Mouse (Mus musculus) stomach, embryonic 14.5 days (tissue): ENCODE results near the gene Mettl3. TPM values are rescaled to one million over a fixed set of nuclear protein-coding genes. Genes with fewer than 3 reads are reported as not detected.
A peak's percentile ranks its signal among the peaks of the same experiment; 100 is the strongest.
"Not testable (repeated sequence)": the region's sequence is repeated elsewhere in the genome, so short reads cannot be mapped to it uniquely, and the experiment has no call there.

Source experiments
- ATAC-seq: fragments of 200-750 bp; cut with Nextera tagmentation; 2 replicates; pipeline ENCODE4 v1.8.0; 2017; ENCODE audit warnings: low read depth, moderate TSS enrichment; ENCODE audit not compliant: insufficient number of reproducible peaks, insufficient read depth, low FRiP score
- H3K27ac ChIP-seq: fragments of 300-500 bp; sonication (generic); 2 replicates; pipeline ENCODE4 v1.5.1; 2014; ENCODE audit warnings: mild to moderate bottlenecking, low read length, moderate library complexity, mixed read lengths
- H3K27me3 ChIP-seq: fragments of 300-500 bp; sonication (generic); 2 replicates; pipeline ENCODE4 v1.6.1; 2014; ENCODE audit warnings: low read length, control low read depth, mixed read lengths; ENCODE audit not compliant: control insufficient read depth, insufficient read depth
- H3K36me3 ChIP-seq: fragments of 300-500 bp; sonication (generic); 2 replicates; pipeline ENCODE4 v1.6.1; 2014; ENCODE audit warnings: mild to moderate bottlenecking, control low read depth, low read length, moderate library complexity, mixed read lengths; ENCODE audit not compliant: control insufficient read depth, insufficient read depth
- H3K4me1 ChIP-seq: fragments of 300-500 bp; sonication (generic); 2 replicates; pipeline ENCODE4 v1.6.1; 2014; ENCODE audit warnings: low read length, control low read depth, mixed read lengths; ENCODE audit not compliant: control insufficient read depth, insufficient read depth
- H3K4me2 ChIP-seq: fragments of 300-500 bp; sonication (generic); replicated peaks from 2 replicates; pipeline ENCODE4 v1.6.1; 2014; ENCODE audit warnings: low read depth, low read length, control low read depth
- H3K4me3 ChIP-seq: fragments of 300-500 bp; sonication (generic); 2 replicates; pipeline ENCODE4 v1.5.1; 2014; ENCODE audit warnings: low read depth, low read length, control low read depth
- H3K9ac ChIP-seq: fragments of 300-500 bp; sonication (generic); replicated peaks from 2 replicates; pipeline ENCODE4 v1.6.1; 2014; ENCODE audit warnings: low read depth, mild to moderate bottlenecking, control low read depth, low read length, moderate library complexity, mixed read lengths
- H3K9me3 ChIP-seq: fragments of 300-500 bp; sonication (generic); 2 replicates; pipeline ENCODE4 v1.6.1; 2016; ENCODE audit warnings: low read depth, low read length, control low read depth; ENCODE audit not compliant: control insufficient read depth
- WGBS: fragments of 180-500 bp; shearing (Covaris S2); extraction: QIAGEN DNeasy Blood & Tissue Kit; methylation state at CpG from one replicate; pipeline ENCODE4 v1.1.7; 2014; 5-methylcytosine and 5-hydroxymethylcytosine counted together
- polyA plus RNA-seq: library from polyadenylated mRNA; unstranded; fragments of >200 nt; fragmentation: Nextera tagmentation; extraction: Ambion mirVana; gene quantifications from 2 replicates; pipeline ENCODE4 v1.2.1, GENCODE M21; 2014

Gene Mettl3
- polyA plus RNA-seq, 1 experiment from 2014 or later = 45.3 TPM

DNA sequence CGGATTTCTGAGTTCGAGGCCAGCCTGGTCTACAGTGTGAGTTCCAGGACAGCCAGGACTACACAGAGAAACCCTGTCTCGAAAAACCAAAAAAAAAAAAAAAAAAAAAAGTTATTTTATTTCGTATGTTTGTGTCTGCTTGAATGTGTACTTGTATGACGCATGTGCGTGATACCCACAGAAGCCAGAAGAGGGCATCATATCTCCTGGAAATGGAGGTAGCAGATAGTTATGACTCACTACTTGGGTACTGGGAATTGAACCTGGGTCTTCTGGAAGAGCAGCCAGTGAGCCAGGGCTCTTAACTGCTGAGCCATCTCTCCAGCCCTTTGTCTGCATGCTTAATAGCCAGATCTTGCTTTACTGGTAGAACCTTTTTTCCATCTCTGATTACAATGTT, 5.4 kb upstream of the Mettl3 start:
- H3K9ac ChIP-seq, H3K4me1 ChIP-seq, H3K27me3 ChIP-seq, H3K27ac ChIP-seq, ATAC-seq, H3K4me3 ChIP-seq, H3K9me3 ChIP-seq, H3K4me2 ChIP-seq: not testable (repeated sequence)
- H3K36me3 ChIP-seq = peaks cover 25% of the 10 kb centered on the region
- 98% methylated on average over 5 of the region's 6 CpGs for whole genome bisulfite sequencing

DNA sequence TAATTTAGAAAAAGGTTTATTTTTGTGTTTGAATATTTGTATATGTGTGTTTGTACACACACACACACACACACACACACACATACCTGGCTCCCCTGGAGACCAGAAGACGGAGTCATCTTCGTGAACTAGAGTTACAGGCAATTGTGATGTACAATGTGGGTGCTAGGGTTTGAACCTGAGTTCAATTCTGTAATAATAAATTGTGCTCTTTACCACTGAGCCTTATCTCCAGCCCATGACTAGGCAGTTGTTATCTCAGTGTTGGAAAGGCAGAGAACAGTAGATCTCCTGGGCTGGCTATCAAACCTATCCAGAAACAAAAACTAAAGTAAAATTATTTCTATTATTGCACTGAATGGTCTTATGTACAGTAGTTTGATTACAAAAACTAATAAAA, 1.2 kb upstream of the Mettl3 start:
- Histone ChIP-seq H3K9ac (no peak overlapping the region), H3K36me3 (no peaks in the 10 kb centered on the region), H3K9me3 (no peaks in the 10 kb centered on the region), H3K4me3 (no peak overlapping the region), H3K4me1 (0 out of 2 replicates have a peak, but pooled peaks cover 3% of the 10 kb centered on the region), H3K27me3 (no peaks in the 10 kb centered on the region), H3K27ac (no peak overlapping the region), H3K4me2 (no peak overlapping the region)
- no peak for ATAC-seq
- WGBS = 92% methylated on average over 2 of the region's 2 CpGs

DNA sequence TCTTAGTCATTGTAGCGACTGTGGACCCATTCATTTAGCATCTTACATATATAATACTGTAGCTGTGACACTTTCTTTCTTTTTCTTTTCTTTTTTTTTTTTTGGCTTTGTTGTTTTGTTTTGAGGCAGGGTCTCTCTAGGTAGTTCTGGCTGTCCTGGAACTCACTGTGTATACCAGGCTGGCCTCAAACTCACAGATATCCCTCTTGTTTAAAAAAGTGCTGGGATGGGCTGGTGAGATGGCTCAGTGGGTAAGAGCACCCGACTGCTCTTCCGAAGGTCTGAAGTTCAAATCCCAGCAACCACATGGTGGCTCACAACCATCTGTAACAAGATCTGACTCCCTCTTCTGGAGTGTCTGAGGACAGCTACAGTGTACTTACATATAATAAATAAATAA, 1.4 kb downstream of the Mettl3 start:
- not testable (repeated sequence) for H3K27ac ChIP-seq, H3K9me3 ChIP-seq, H3K4me1 ChIP-seq, ATAC-seq, H3K4me3 ChIP-seq, H3K9ac ChIP-seq, H3K27me3 ChIP-seq
- WGBS = 94% methylated on average over 3 of the region's 3 CpGs
- H3K36me3 ChIP-seq = peaks cover 13% of the 10 kb centered on the region
- H3K4me2 ChIP-seq = peak overlapping the region; percentile 70; the same call in 1 of the 2 replicates

DNA sequence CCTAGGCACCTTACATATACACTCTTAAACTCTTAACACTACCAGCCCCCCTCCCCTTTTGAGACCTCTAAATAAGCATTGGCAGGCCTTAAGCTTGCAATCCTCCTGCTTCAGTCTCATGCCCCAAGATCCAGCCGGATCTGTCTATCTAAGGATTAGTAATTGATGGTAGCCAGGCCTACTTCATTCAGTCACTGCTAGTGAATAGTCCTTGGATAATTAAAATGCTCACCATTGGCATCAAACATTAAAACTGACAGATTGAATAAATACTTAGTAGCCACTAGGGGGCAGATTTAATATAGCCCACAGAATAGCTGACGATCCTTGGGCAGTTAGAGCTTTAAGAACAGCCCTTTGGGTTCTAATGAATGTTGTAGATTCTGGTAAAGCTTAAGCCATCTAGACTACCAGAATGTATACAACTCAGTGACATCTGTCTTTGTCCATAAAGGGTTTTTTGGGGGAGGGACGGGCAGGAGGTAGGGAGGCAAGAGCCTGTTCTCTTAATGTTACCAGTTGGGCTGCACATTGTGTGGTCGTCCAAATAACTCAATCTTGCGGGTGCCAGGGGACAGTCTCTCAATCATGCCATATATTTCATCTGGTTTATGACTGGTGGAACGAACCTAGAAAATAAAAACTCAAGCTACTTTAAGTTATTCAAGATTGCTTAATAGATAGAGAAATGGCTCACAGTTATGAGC, 9.2 kb downstream of the Mettl3 start:
- H3K27me3 ChIP-seq = no peaks in the 10 kb centered on the region
- no peaks in the 10 kb centered on the region for H3K4me1 ChIP-seq
- H3K4me2 ChIP-seq = no peak overlapping the region
- H3K36me3 ChIP-seq = peaks cover 67% of the 10 kb centered on the region
- no peak overlapping the region for H3K4me3 ChIP-seq
- H3K9me3 ChIP-seq = no peaks in the 10 kb centered on the region
- 72% methylated on average over 6 of the region's 6 CpGs for whole genome bisulfite sequencing
- ATAC-seq = peak; percentile 37; the same call in 1 of the 2 replicates
- no peak overlapping the region for H3K27ac ChIP-seq
- H3K9ac ChIP-seq = no peak overlapping the region

DNA sequence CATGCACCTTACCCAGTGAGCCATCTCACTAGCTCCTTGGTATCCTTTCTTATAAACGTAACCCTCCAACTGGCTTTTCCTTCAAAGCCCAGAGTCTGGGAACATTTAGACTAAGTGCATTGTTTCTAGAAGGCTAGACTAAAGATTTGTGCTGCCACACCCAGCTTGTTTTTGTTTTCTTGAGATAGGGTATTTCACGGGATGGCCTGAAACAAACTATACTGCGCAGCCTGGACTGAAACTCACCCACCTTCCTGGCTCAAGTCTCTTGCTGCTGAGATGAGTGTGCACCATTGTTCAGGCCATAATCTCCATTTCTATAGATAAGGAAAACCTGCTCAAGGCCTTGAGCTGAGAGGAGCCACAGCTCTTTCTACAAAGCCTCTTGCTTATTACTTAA, 20.7 kb downstream of the Mettl3 start:
- 0 out of 2 replicates have a peak, but pooled peaks cover 6% of the 10 kb centered on the region for H3K4me1 ChIP-seq
- 94% methylated on average over 3 of the region's 3 CpGs for WGBS
- no peak overlapping the region for H3K4me3 ChIP-seq
- H3K9me3 ChIP-seq = no peaks in the 10 kb centered on the region
- H3K4me2 ChIP-seq = no peak overlapping the region
- peaks cover 27% of the 10 kb centered on the region for H3K36me3 ChIP-seq
- H3K27me3 ChIP-seq = no peaks in the 10 kb centered on the region
- H3K27ac ChIP-seq = no peak overlapping the region
- ATAC-seq = no peak
- H3K9ac ChIP-seq = no peak overlapping the region

DNA sequence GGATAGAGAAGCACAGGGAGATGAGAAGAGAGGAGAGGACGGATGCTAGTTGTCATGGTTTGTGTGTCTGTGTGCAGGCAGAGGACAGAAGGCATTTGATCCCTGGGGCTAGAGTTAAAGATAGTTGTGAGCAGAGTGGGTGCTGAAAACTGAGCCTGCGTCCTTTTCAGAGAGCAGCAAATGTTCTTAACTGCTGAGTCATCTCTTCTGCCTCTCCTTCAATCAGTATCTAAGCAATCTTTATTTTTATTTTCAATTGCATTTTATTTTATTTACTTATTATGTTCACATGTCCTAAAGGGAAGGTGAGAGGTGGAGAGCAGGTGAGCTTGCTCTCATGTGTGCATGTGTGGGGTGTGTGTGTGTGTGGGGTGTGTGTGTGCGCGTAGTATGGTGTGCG, 21.3 kb downstream of the Mettl3 start:
- no peaks in the 10 kb centered on the region for H3K9me3 ChIP-seq
- 92% methylated on average over 5 of the region's 5 CpGs for WGBS
- no peak overlapping the region for H3K27ac ChIP-seq
- H3K9ac ChIP-seq = no peak overlapping the region
- no peak for ATAC-seq
- no peak overlapping the region for H3K4me2 ChIP-seq
- H3K4me3 ChIP-seq = no peak overlapping the region
- peaks cover 24% of the 10 kb centered on the region for H3K36me3 ChIP-seq
- H3K4me1 ChIP-seq = 0 out of 2 replicates have a peak, but pooled peaks cover 6% of the 10 kb centered on the region
- H3K27me3 ChIP-seq = no peaks in the 10 kb centered on the region

DNA sequence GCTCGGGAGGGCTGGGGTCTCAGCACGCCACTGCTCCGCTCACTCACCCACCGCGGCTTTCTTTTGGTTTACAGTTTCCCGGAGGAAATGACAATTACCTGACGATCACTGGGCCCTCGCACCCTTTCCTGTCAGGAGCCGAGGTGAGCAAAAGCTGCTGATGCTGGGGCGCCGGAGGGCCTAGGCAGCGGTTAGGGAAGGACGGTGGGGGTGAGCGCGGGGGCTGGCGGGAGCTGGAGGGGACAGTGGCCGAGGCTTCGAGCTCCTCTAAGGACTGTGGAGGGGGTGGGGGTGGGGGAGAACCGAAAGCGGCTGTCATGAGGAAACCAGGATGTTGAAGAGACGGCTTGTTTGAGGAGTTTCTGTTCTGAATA, 25.2 kb downstream of the Mettl3 start:
- Histone ChIP-seq H3K36me3 (peaks cover 7% of the 10 kb centered on the region; the same call in 1 of the 2 replicates), H3K4me1 (0 out of 2 replicates have a peak, but pooled peaks cover 6% of the 10 kb centered on the region), H3K27ac (peak overlapping the region; percentile 48), H3K9me3 (no peaks in the 10 kb centered on the region), H3K27me3 (no peaks in the 10 kb centered on the region), H3K4me2 (peak overlapping the region; percentile 49), H3K9ac (peak overlapping the region; percentile 77), H3K4me3 (peak overlapping the region; percentile 75)
- WGBS = 2% methylated on average over 21 of the region's 21 CpGs
- ATAC-seq = peak; percentile 15; the same call in 1 of the 2 replicates

DNA sequence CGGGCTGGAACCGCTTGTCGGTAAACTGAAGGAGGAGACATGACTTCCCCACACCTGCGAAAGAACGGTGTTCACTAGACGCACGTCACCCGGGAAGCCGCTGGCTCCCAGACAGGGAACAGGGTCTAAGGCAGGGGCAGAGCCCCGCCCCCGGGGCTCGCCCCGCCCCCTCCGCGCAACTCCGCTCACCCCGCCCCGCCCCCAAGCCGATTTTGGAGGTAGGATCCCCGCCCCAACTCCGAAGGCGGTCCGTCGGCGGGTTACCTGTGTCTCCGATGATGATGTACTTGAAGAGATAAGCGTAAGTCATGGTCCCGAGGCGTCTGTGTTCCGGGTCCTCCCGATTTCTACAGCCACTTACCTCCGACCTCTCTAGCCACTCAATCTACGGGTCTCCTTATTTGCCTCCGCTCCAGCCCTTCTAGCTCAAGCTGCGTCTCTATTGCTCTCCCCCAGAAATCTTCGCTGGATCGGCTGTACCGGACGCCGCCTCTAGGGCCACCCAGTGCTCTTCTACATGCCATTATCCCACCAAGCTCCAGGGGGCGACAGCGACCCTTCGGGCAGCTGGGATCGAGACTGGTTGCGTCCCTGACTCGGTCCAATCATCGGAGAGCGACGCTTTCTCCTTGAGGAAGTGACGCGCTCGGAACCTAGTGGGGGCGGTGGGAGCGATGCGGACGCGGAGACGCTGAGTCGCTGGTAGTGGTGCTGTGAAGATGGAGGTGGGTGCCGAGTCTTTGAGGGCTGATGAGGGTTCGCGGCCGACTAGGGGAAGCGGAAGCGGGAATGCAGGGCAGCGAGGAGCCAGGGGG, 25.8 kb downstream of the Mettl3 start, which contains the start of the genes Tox4 and Rab2b:
Gene Tox4 (plus strand): TSS at position 215 of the 815 bp plus-strand sequence.
Gene Rab2b (minus strand): TSS at position 614 of the 815 bp plus-strand sequence.
- Histone ChIP-seq H3K4me2 (peak within 1 kb of the TSS; percentile 58), H3K9ac (peak within 1 kb of the TSS; percentile 77), H3K27ac (peak within 1 kb of the TSS; percentile 61), H3K4me3 (peak within 1 kb of the TSS; percentile 75), H3K9me3 (no peaks in the 10 kb centered on the region), H3K4me1 (0 out of 2 replicates have a peak, but pooled peaks cover 6% of the 10 kb centered on the region), H3K36me3 (peaks cover 9% of the 10 kb centered on the region; the same call in 1 of the 2 replicates), H3K27me3 (no peaks in the 10 kb centered on the region)
- ATAC-seq = peak; percentile 97
- under 1% methylated on average over 58 of the region's 66 CpGs for WGBS
